Mouse (Mus musculus) heart, postnatal 36 days (tissue): ENCODE data around the gene Ccr7. TPM values are rescaled to one million over a fixed set of nuclear protein-coding genes. Genes with fewer than 3 reads are reported as not detected.

Experiments
- DNase-seq, 2 experiments: peaks; one replicate each; pipeline ENCODE4 v3.0.0; 2021 to 2022
- intact Hi-C: fragments of 180-260 bp; cut with DNase I; formaldehyde crosslinking; loops from one replicate; pipeline ENCODE4 v1.15.1; 2025
- total RNA-seq, 2 experiments: library from RNA; stranded (reverse); gene quantifications; 2 replicates each; pipeline ENCODE4 v1.2.3; 2021

The Ccr7 gene
- under 1 TPM; 0.38 to 0.58 TPM for total RNA-seq

GRCm38 (mm10) chr11:99154987-99155641 lies at the start of gene Ccr7:
Gene Ccr7 (minus strand): TSS chr11:99155077.
- DNase-seq: no peak
- intact Hi-C loops: no loop called here

GRCm38 (mm10) chr11:99189154-99189582 lies 34.3 kb upstream of the Ccr7 start:
- intact Hi-C loops: loop anchor here (1.0 kb wide), 2 partner anchors 104 to 118 kb away; no protein-coding TSS in a partner anchor
- DNase-seq: peak; percentile 55 to 66

- no peak for DNase-seq
- intact Hi-C loops: no loop called here
Measured at GRCm38 (mm10) chr11:99187348-99187747, 32.5 kb upstream of the Ccr7 start.

- intact Hi-C loops: no loop called here
- no peak for DNase-seq
Measured at GRCm38 (mm10) chr11:99186836-99187235, 32.0 kb upstream of the Ccr7 start.

GRCm38 (mm10) chr11:99182575-99182974 lies 27.7 kb upstream of the Ccr7 start:
- no peak for DNase-seq
- intact Hi-C loops: no loop called here

GRCm38 (mm10) chr11:99180071-99180470 lies 25.2 kb upstream of the Ccr7 start:
- DNase-seq: no peak
- intact Hi-C loops: no loop called here

- intact Hi-C loops: no loop called here
- no peak for DNase-seq
Measured at GRCm38 (mm10) chr11:99177925-99178198, 23.0 kb upstream of the Ccr7 start.

GRCm38 (mm10) chr11:99177054-99177924 lies 22.4 kb upstream of the Ccr7 start:
- no peak for DNase-seq
- intact Hi-C loops: no loop called here

GRCm38 (mm10) chr11:99172002-99172401 lies 17.1 kb upstream of the Ccr7 start:
- intact Hi-C loops: no loop called here
- DNase-seq: no peak

GRCm38 (mm10) chr11:99171442-99171841 lies 16.6 kb upstream of the Ccr7 start:
- DNase-seq: no peak
- intact Hi-C loops: no loop called here

GRCm38 (mm10) chr11:99170547-99171267 lies 15.8 kb upstream of the Ccr7 start:
- intact Hi-C loops: no loop called here
- no peak for DNase-seq

GRCm38 (mm10) chr11:99170005-99170404 lies 15.1 kb upstream of the Ccr7 start:
- intact Hi-C loops: no loop called here
- no peak for DNase-seq

- intact Hi-C loops: no loop called here
- no peak for DNase-seq
Measured at GRCm38 (mm10) chr11:99169438-99169837, 14.6 kb upstream of the Ccr7 start.

- no peak for DNase-seq
- intact Hi-C loops: no loop called here
Measured at GRCm38 (mm10) chr11:99168030-99168474, 13.2 kb upstream of the Ccr7 start.

- intact Hi-C loops: no loop called here
- no peak for DNase-seq
Measured at GRCm38 (mm10) chr11:99167576-99167975, 12.7 kb upstream of the Ccr7 start.

- DNase-seq: no peak
- intact Hi-C loops: no loop called here
Measured at GRCm38 (mm10) chr11:99166241-99166640, 11.4 kb upstream of the Ccr7 start.

- intact Hi-C loops: no loop called here
- DNase-seq: no peak
Measured at GRCm38 (mm10) chr11:99165031-99165752, 10.3 kb upstream of the Ccr7 start.

GRCm38 (mm10) chr11:99162972-99163686 lies 8.3 kb upstream of the Ccr7 start:
- peak in 1 of 2 experiments; percentile 10 for DNase-seq
- intact Hi-C loops: no loop called here

- DNase-seq: no peak
- intact Hi-C loops: no loop called here
Measured at GRCm38 (mm10) chr11:99161648-99162047, 6.8 kb upstream of the Ccr7 start.

- no peak for DNase-seq
- intact Hi-C loops: no loop called here
Measured at GRCm38 (mm10) chr11:99160228-99160627, 5.4 kb upstream of the Ccr7 start.
